Mouse (Mus musculus) neural tube, embryonic 14.5 days (tissue): ENCODE data around the gene Pih1h3b. TPM values are rescaled to one million over a fixed set of nuclear protein-coding genes. Genes with fewer than 3 reads are reported as not detected.
A peak's percentile ranks its signal among the peaks of the same experiment; 100 is the strongest.

Experiments
- ATAC-seq: fragments of 200-750 bp; cut with Nextera tagmentation; 2 replicates; pipeline ENCODE4 v1.8.0; 2017; ENCODE audit warnings: low read depth, mild to moderate bottlenecking, moderate TSS enrichment, moderate library complexity
- H3K27ac ChIP-seq: fragments of 300-500 bp; sonication (generic); 2 replicates; pipeline ENCODE4 v1.5.1; 2014; ENCODE audit warnings: low read depth, mild to moderate bottlenecking, control low read depth, low read length, moderate library complexity, mixed read lengths
- H3K27me3 ChIP-seq: fragments of 300-500 bp; sonication (generic); 2 replicates; pipeline ENCODE4 v1.6.1; 2014; ENCODE audit warnings: low read length; ENCODE audit not compliant: control insufficient read depth, insufficient read depth
- H3K36me3 ChIP-seq: fragments of 300-500 bp; sonication (generic); 2 replicates; pipeline ENCODE4 v1.6.1; 2014; ENCODE audit warnings: low read length, mixed read lengths; ENCODE audit not compliant: control insufficient read depth, insufficient read depth
- H3K4me1 ChIP-seq: fragments of 300-500 bp; sonication (generic); 2 replicates; pipeline ENCODE4 v1.6.1; 2014; ENCODE audit warnings: low read length; ENCODE audit not compliant: control insufficient read depth, insufficient read depth
- H3K4me2 ChIP-seq: fragments of 300-500 bp; sonication (generic); 2 replicates; pipeline ENCODE4 v1.6.1; 2014; ENCODE audit warnings: mild to moderate bottlenecking, low read depth, low read length, control low read depth
- H3K4me3 ChIP-seq: fragments of 300-500 bp; sonication (generic); 2 replicates; pipeline ENCODE4 v1.5.1; 2014; ENCODE audit warnings: low read depth, low read length, control low read depth, mixed read lengths
- H3K9ac ChIP-seq: fragments of 300-500 bp; sonication (generic); replicated peaks from 2 replicates; pipeline ENCODE4 v1.6.1; 2014; ENCODE audit warnings: low read depth, mild to moderate bottlenecking, control low read depth, low read length, mixed read lengths
- H3K9me3 ChIP-seq: fragments of 300-500 bp; sonication (generic); 2 replicates; pipeline ENCODE4 v1.6.1; 2016; ENCODE audit warnings: low read length; ENCODE audit not compliant: control insufficient read depth
- WGBS: fragments of 180-500 bp; shearing (Covaris S2); extraction: QIAGEN DNeasy Blood & Tissue Kit; methylation state at CpG from one replicate; pipeline ENCODE4 v1.1.7; 2014; 5-methylcytosine and 5-hydroxymethylcytosine counted together
- polyA plus RNA-seq: library from polyadenylated mRNA; unstranded; fragments of >200 nt; fragmentation: Nextera tagmentation; extraction: Ambion mirVana; gene quantifications from 2 replicates; pipeline ENCODE4 v1.2.1, GENCODE M21; 2014

Pih1h3b gene
- polyA plus RNA-seq = not detected in 2 replicates

GRCm38 (mm10) chrX:140062135-140062975 lies at the start of gene Pih1h3b, which contains the start of gene Nup62cl:
Gene Pih1h3b, plus strand, starts transcription at chrX:140062879.
Gene Nup62cl, minus strand, starts transcription at chrX:140062712.
- Histone ChIP-seq H3K4me2 (peak within 1 kb of the TSS; percentile 45), H3K9me3 (no peaks in the 10 kb centered on the region)

GRCm38 (mm10) chrX:140060886-140061874 lies 1.5 kb upstream of the Pih1h3b start:
- H3K9ac ChIP-seq = 0 out of 2 replicates have a peak overlapping the region, but pooled peaks have one; percentile 28
- 27% methylated on average over 59 of the region's 90 CpGs for WGBS
- peak; percentile 49 for ATAC-seq

More at GRCm38 (mm10) chrX:140062135-140062975, at the start of gene Pih1h3b, which contains the start of gene Nup62cl:
- Histone ChIP-seq H3K27me3 (peaks cover 6% of the 10 kb centered on the region; the same call in 1 of the 2 replicates), H3K4me3 (peak within 1 kb of the TSS; percentile 27), H3K4me1 (no peaks in the 10 kb centered on the region), H3K27ac (no peak within 1 kb of the TSS), H3K36me3 (no peaks in the 10 kb centered on the region), H3K9ac (0 out of 2 replicates have a peak within 1 kb of the TSS, but pooled peaks have one; percentile 28)
- ATAC-seq = peak; percentile 66; the same call in 1 of the 2 replicates
- WGBS = 24% methylated on average over 64 of the region's 64 CpGs

GRCm38 (mm10) chrX:140082535-140082934 lies 19.9 kb downstream of the Pih1h3b start:
- Histone ChIP-seq H3K27ac (no peak overlapping the region), H3K9me3 (no peaks in the 10 kb centered on the region), H3K27me3 (peaks cover 2% of the 10 kb centered on the region; the same call in 1 of the 2 replicates), H3K9ac (no peak overlapping the region), H3K4me2 (no peak overlapping the region), H3K4me1 (no peaks in the 10 kb centered on the region), H3K36me3 (no peaks in the 10 kb centered on the region), H3K4me3 (no peak overlapping the region)
- 93% methylated on average over 2 of the region's 2 CpGs for WGBS
- ATAC-seq = no peak

More at GRCm38 (mm10) chrX:140060886-140061874, 1.5 kb upstream of the Pih1h3b start:
- Histone ChIP-seq H3K4me1 (no peaks in the 10 kb centered on the region), H3K9me3 (no peaks in the 10 kb centered on the region), H3K27ac (no peak overlapping the region), H3K36me3 (no peaks in the 10 kb centered on the region), H3K4me3 (peak overlapping the region; percentile 27), H3K4me2 (peak overlapping the region; percentile 45), H3K27me3 (peaks cover 6% of the 10 kb centered on the region; the same call in 1 of the 2 replicates)

- Histone ChIP-seq H3K4me3 (no peak overlapping the region), H3K4me1 (no peaks in the 10 kb centered on the region), H3K36me3 (no peaks in the 10 kb centered on the region), H3K9me3 (no peaks in the 10 kb centered on the region), H3K4me2 (no peak overlapping the region), H3K27ac (no peak overlapping the region), H3K27me3 (no peaks in the 10 kb centered on the region; the same call in 1 of the 2 replicates), H3K9ac (no peak overlapping the region)
- no peak for ATAC-seq
- 78% methylated on average over 2 of the region's 2 CpGs for WGBS
Observed at GRCm38 (mm10) chrX:140094066-140094465, 31.4 kb downstream of the Pih1h3b start.

Other genes with a start within 250 kb of the Pih1h3b start
- gene Morc4, start 191.2 kb upstream of the Pih1h3b start, polyA plus RNA-seq = 4.2 and 7.5 TPM in 2 replicates
- gene Rbm41, start 64.3 kb upstream of the Pih1h3b start, polyA plus RNA-seq = 9.4 TPM in 2 replicates
- 0.95 and 1.8 TPM in 2 replicates for gene Nup62cl, start 167 bp upstream of the Pih1h3b start, polyA plus RNA-seq